Mouse (Mus musculus): ENCODE data around the gene Dlgap3. TPM values are rescaled to one million over a fixed set of nuclear protein-coding genes. Genes with fewer than 3 reads are reported as not detected.

Dlgap3 gene
- polyA plus RNA-seq, 1 experiment from 2014 or later, result 0.16 TPM

- Histone ChIP-seq H3K4me1 (peaks cover 8% of the 10 kb centered on the region), H3K9me3 (replicated peaks) (no peaks in the 10 kb centered on the region), H3K36me3 (no peaks in the 10 kb centered on the region), H3K27ac (no peak overlapping the region), H3K4me3 (no peak overlapping the region), H3K27me3 (ENCODE audit: low read depth, poor library complexity, severe bottlenecking) (peaks cover 44% of the 10 kb centered on the region)
- 15% methylated on average over 19 of the region's 19 CpGs for WGBS
- no peak for DNase-seq (ENCODE audit: low spot score)
Measured at GRCm38 (mm10) chr4:127179469-127180449, 10.8 kb downstream of the Dlgap3 start.

DNA sequence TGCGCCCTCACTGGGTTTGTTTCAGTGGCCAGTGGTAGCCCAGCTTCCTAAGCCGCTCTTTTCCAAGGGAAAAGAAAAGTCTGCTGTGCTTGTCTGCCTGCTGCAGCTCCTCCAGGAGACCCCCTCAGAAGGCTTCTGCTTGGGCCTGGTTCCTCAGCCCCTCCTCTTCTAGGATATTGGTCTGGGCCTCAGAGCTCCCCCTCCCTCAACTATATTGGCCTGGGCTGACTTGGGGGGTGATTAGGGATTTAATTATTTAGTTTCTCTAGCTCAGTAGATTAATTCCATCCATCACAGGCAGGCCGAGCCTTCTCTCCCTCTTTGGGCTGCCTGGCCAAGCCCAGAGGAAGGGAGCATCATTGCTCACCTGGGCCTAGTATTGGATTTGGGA, 11.4 kb downstream of the Dlgap3 start:
- no peaks in the 10 kb centered on the region for H3K36me3 ChIP-seq
- DNase-seq (ENCODE audit: low spot score), result no peak
- 68% methylated on average over 3 of the region's 3 CpGs for WGBS
- H3K27ac ChIP-seq, result no peak overlapping the region
- H3K4me1 ChIP-seq, result peaks cover 8% of the 10 kb centered on the region
- H3K9me3 ChIP-seq (replicated peaks), result no peaks in the 10 kb centered on the region
- peaks cover 44% of the 10 kb centered on the region for H3K27me3 ChIP-seq (ENCODE audit: low read depth, poor library complexity, severe bottlenecking)
- H3K4me3 ChIP-seq, result no peak overlapping the region

- Histone ChIP-seq H3K27me3 (ENCODE audit: low read depth, poor library complexity, severe bottlenecking) (peaks cover 44% of the 10 kb centered on the region), H3K4me3 (no peak overlapping the region), H3K27ac (no peak overlapping the region), H3K4me1 (peaks cover 8% of the 10 kb centered on the region), H3K9me3 (replicated peaks) (no peaks in the 10 kb centered on the region), H3K36me3 (no peaks in the 10 kb centered on the region)
- DNase-seq (ENCODE audit: low spot score), result no peak
- 89% methylated on average over 9 of the region's 9 CpGs for WGBS
Measured at GRCm38 (mm10) chr4:127181010-127181409, 12.0 kb downstream of the Dlgap3 start.

DNA sequence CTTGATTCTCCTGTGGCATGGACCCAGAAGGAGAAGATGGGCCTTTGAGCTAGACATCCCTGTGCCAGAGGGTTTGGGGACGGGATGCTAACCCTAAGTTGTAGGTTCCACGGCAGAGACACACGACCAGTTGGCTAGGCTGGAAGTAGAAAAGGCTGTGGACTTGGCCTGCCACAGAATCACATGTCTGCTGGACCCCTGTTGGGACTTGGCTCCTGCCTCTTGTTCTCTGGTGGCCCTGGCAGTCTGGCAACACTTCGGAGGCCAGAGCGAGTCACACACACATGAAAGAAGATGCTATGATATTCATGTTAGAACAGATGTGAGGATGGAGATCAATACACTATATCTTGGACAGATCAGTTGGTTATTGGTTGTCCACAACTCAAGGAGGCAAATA, 14.9 kb downstream of the Dlgap3 start:
- Histone ChIP-seq H3K4me3 (no peak overlapping the region), H3K27me3 (ENCODE audit: low read depth, poor library complexity, severe bottlenecking) (peaks cover 22% of the 10 kb centered on the region), H3K36me3 (no peaks in the 10 kb centered on the region), H3K27ac (no peak overlapping the region), H3K4me1 (peaks cover 8% of the 10 kb centered on the region), H3K9me3 (replicated peaks) (no peaks in the 10 kb centered on the region)
- WGBS, result 93% methylated on average over 5 of the region's 5 CpGs
- no peak for DNase-seq (ENCODE audit: low spot score)

DNA sequence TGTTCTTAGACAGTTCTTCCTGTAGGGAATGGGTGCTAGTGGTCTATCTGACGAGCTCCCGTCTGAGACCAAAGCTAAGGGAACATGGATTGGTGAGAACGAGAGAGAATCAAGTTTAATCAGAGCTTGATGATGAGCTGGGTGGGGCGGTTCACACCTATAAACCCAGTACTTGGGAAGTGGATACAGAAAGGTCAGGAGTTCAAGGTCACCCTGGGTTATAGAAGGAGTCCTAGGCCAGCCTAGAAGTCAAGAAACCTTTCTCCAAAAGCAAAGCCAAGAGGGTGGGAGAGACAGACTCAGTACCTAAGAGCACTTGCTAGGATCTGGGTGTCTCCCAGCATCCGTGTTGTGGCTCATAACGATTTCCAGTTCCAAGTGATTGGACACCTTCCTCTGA, 21.9 kb downstream of the Dlgap3 start:
- Histone ChIP-seq H3K4me1 (no peaks in the 10 kb centered on the region), H3K9me3 (replicated peaks) (no peaks in the 10 kb centered on the region), H3K4me3 (no peak overlapping the region), H3K27ac (no peak overlapping the region), H3K36me3 (no peaks in the 10 kb centered on the region), H3K27me3 (ENCODE audit: low read depth, poor library complexity, severe bottlenecking) (no peaks in the 10 kb centered on the region)
- 84% methylated on average over 6 of the region's 6 CpGs for whole genome bisulfite sequencing
- no peak for DNase-seq (ENCODE audit: low spot score)

DNA sequence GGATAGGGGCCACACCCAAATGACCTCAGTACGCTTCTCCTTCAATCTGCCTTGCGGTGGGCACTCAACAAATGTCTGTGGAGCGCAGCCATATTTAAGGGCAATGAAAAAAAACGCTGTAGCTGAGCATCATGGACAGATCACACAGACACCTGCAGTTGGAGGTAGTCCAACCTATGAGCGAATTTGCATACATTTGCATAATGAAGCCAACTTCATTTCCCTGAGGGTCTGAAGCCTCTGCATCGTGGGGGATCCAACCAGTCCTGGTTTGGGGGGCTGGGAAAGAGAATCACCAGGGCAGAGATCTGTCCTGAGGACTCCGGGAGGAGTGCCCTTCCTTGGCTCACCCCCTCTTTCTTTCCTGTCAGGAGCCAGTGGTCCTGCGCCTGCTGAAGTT, 23.7 kb downstream of the Dlgap3 start:
- Histone ChIP-seq H3K4me1 (no peaks in the 10 kb centered on the region), H3K4me3 (no peak overlapping the region), H3K27me3 (ENCODE audit: low read depth, poor library complexity, severe bottlenecking) (no peaks in the 10 kb centered on the region), H3K9me3 (replicated peaks) (no peaks in the 10 kb centered on the region), H3K36me3 (no peaks in the 10 kb centered on the region), H3K27ac (no peak overlapping the region)
- 80% methylated on average over 8 of the region's 8 CpGs for WGBS
- no peak for DNase-seq (ENCODE audit: low spot score)

- no peaks in the 10 kb centered on the region for H3K9me3 ChIP-seq (replicated peaks)
- no peaks in the 10 kb centered on the region for H3K27me3 ChIP-seq (ENCODE audit: low read depth, poor library complexity, severe bottlenecking)
- no peaks in the 10 kb centered on the region for H3K4me1 ChIP-seq
- no peak for DNase-seq (ENCODE audit: low spot score)
- 70% methylated on average over 14 of the region's 14 CpGs for WGBS
- H3K27ac ChIP-seq, result no peak overlapping the region
- H3K36me3 ChIP-seq, result no peaks in the 10 kb centered on the region
- H3K4me3 ChIP-seq, result no peak overlapping the region
Measured at GRCm38 (mm10) chr4:127193378-127194155, 24.6 kb downstream of the Dlgap3 start.

DNA sequence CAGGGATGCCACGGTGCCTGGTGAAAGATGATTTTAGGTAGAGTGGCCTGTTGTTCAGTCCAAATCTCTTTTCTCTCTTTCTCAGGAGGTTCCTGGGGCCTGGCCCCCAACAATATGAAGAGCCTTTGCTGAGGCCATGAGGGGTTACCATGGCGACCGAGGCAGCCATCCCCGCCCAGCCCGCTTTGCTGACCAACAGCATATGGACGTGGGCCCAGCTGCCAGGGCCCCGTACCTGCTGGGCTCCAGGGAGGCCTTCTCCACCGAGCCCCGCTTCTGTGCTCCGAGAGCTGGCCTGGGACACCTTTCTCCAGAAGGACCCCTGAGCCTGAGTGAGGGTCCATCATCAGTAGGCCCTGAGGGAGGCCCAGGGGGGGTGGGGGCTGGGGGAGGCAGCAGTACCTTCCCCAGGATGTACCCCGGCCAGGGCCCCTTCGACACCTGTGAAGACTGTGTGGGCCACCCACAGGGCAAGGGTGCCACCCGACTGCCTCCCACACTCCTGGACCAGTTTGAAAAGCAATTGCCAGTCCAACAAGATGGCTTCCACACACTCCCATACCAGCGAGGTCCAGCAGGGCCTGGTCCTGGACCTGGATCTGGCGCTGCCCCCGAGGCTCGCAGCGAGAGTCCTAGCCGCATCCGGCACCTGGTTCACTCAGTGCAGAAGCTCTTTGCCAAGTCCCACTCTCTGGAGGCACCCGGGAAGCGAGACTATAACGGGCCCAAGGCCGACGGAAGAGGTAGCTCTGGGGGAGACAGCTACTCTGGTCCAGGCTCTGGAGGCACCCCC, 25.7 kb downstream of the Dlgap3 start:
- 0 out of 2 replicates have a peak, but pooled peaks cover 7% of the 10 kb centered on the region for H3K27me3 ChIP-seq (ENCODE audit: low read depth, poor library complexity, severe bottlenecking)
- H3K4me1 ChIP-seq, result no peaks in the 10 kb centered on the region
- H3K4me3 ChIP-seq, result no peak overlapping the region
- H3K27ac ChIP-seq, result no peak overlapping the region
- no peaks in the 10 kb centered on the region for H3K36me3 ChIP-seq
- 86% methylated on average over 25 of the region's 25 CpGs for WGBS
- no peaks in the 10 kb centered on the region for H3K9me3 ChIP-seq (replicated peaks)
- DNase-seq (ENCODE audit: low spot score), result no peak

GRCm38 (mm10) chr4:127198609-127199008, 29.6 kb downstream of the Dlgap3 start:
- peaks cover 4% of the 10 kb centered on the region; the same call in 1 of the 2 replicates for H3K4me1 ChIP-seq
- no peak overlapping the region for H3K27ac ChIP-seq
- no peak overlapping the region for H3K4me3 ChIP-seq
- no peaks in the 10 kb centered on the region for H3K36me3 ChIP-seq
- H3K9me3 ChIP-seq (replicated peaks), result no peaks in the 10 kb centered on the region
- no peak for DNase-seq (ENCODE audit: low spot score)
- 49% methylated on average over 6 of the region's 6 CpGs for WGBS
- 0 out of 2 replicates have a peak, but pooled peaks cover 7% of the 10 kb centered on the region for H3K27me3 ChIP-seq (ENCODE audit: low read depth, poor library complexity, severe bottlenecking)

DNA sequence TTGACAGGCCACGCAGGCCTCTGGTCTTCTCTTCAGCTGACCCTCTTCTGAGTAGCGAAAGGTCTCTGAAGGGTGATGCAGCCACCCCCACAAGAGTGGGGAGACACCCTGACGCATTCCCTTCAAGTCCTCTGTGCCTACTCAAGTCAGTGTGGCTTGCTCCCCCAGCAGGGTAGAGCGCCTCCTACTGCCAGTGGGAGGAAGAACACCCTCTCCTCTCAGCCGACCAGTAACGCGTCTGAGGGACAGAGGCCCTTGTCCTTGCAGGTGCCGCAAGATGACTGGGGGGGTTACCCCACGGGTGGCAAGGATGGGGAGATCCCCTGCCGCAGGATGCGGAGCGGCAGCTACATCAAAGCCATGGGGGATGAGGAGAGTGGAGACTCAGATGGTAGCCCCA, 30.4 kb downstream of the Dlgap3 start:
- Histone ChIP-seq H3K36me3 (no peaks in the 10 kb centered on the region), H3K4me3 (no peak overlapping the region), H3K9me3 (replicated peaks) (no peaks in the 10 kb centered on the region), H3K4me1 (peaks cover 4% of the 10 kb centered on the region; the same call in 1 of the 2 replicates), H3K27me3 (ENCODE audit: low read depth, poor library complexity, severe bottlenecking) (0 out of 2 replicates have a peak, but pooled peaks cover 7% of the 10 kb centered on the region), H3K27ac (no peak overlapping the region)
- DNase-seq (ENCODE audit: low spot score), result no peak
- 66% methylated on average over 12 of the region's 12 CpGs for WGBS

DNA sequence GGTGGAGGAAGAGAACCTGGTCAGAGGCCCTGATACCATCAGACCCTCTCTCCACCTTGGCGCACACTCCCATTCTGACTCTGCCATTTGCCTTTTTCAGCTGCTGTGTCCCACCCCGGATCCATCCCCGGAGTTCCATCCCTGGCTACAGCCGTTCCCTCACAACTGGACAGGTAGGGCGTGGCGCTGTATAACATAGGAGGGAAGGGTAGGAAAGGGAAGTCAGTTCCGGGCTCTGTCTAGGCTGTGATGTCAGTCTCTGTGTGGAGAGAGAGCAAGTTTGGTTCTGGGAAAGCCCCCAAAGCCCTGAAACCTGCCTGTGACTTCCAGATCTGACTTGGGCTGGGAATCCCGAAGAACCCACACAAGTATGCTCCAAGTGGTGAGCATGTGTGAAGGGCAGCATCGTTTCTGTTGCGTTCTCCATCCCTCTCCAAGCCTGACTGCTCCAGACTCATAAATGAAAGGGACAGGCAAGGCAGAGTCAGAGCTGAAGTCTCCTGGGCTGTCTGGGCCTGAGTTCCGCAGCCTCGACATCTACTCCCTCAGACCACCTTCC, 31.2 kb downstream of the Dlgap3 start:
- Histone ChIP-seq H3K36me3 (no peaks in the 10 kb centered on the region), H3K9me3 (replicated peaks) (no peaks in the 10 kb centered on the region), H3K4me3 (no peak overlapping the region), H3K27ac (no peak overlapping the region), H3K27me3 (ENCODE audit: low read depth, poor library complexity, severe bottlenecking) (0 out of 2 replicates have a peak, but pooled peaks cover 7% of the 10 kb centered on the region), H3K4me1 (peaks cover 4% of the 10 kb centered on the region; the same call in 1 of the 2 replicates)
- WGBS, result 91% methylated on average over 12 of the region's 12 CpGs
- no peak for DNase-seq (ENCODE audit: low spot score)

Data from limb, embryonic 10.5 days (tissue).